Mouse (Mus musculus) midbrain, embryonic 10.5 days (tissue): Measurements from ENCODE around the gene Trp53bp2. TPM values are rescaled to one million over a fixed set of nuclear protein-coding genes. Genes with fewer than 3 reads are reported as not detected.

ENCODE experiments used
- DNase-seq: peaks from one replicate; pipeline ENCODE4 v3.0.0-alpha.2; 2017; ENCODE audit warnings: low spot score
- H3K27ac ChIP-seq: fragments of 300-500 bp; sonication (generic); replicated peaks from 2 replicates; pipeline ENCODE4 v1.5.1; 2016; ENCODE audit warnings: mild to moderate bottlenecking
- H3K27me3 ChIP-seq: fragments of 300-500 bp; sonication (generic); 2 replicates; pipeline ENCODE4 v1.6.1; 2016; ENCODE audit warnings: low read depth, mild to moderate bottlenecking; ENCODE audit not compliant: poor library complexity, severe bottlenecking
- H3K36me3 ChIP-seq: fragments of 300-500 bp; sonication (generic); 2 replicates; pipeline ENCODE4 v1.6.1; 2016; ENCODE audit warnings: mild to moderate bottlenecking, moderate library complexity
- H3K4me1 ChIP-seq: fragments of 300-500 bp; sonication (generic); 2 replicates; pipeline ENCODE4 v1.6.1; 2016
- H3K4me3 ChIP-seq: fragments of 300-500 bp; sonication (generic); 2 replicates; pipeline ENCODE4 v1.5.1; 2016; ENCODE audit warnings: mild to moderate bottlenecking, moderate library complexity
- H3K9me3 ChIP-seq: fragments of 300-500 bp; sonication (generic); replicated peaks from 2 replicates; pipeline ENCODE4 v1.6.1; 2016; ENCODE audit warnings: mild to moderate bottlenecking
- WGBS: fragments of 180-500 bp; shearing (Covaris S2); methylation state at CpG from one replicate; pipeline ENCODE4 v1.1.7; 2016; 5-methylcytosine and 5-hydroxymethylcytosine counted together
- polyA plus RNA-seq: library from polyadenylated mRNA; unstranded; fragments of >200 nt; fragmentation: Nextera tagmentation; extraction: Ambion mirVana; gene quantifications from 2 replicates; pipeline ENCODE4 v1.2.1, GENCODE M21; 2016

Gene Trp53bp2
- polyA plus RNA-seq, 1 experiment from 2014 or later: 24.7 TPM

- 89% methylated on average over 4 of the region's 4 CpGs for WGBS
- Histone ChIP-seq H3K4me1 (no peaks in the 10 kb centered on the region), H3K36me3 (peaks cover 87% of the 10 kb centered on the region), H3K27ac (no peak overlapping the region), H3K27me3 (no peaks in the 10 kb centered on the region), H3K9me3 (no peaks in the 10 kb centered on the region), H3K4me3 (no peak overlapping the region)
- DNase-seq: no peak
Observed at GRCm38 (mm10) chr1:182452473-182452872, 43.5 kb downstream of the Trp53bp2 start.

- Histone ChIP-seq H3K27ac (no peak overlapping the region), H3K27me3 (no peaks in the 10 kb centered on the region), H3K4me1 (peaks cover 9% of the 10 kb centered on the region), H3K4me3 (no peak overlapping the region), H3K36me3 (peaks cover 82% of the 10 kb centered on the region), H3K9me3 (no peaks in the 10 kb centered on the region)
- DNase-seq: no peak
- WGBS: 99% methylated on average over 2 of the region's 2 CpGs
Observed at GRCm38 (mm10) chr1:182455080-182455479, 46.1 kb downstream of the Trp53bp2 start.

- H3K4me1 ChIP-seq: peaks cover 18% of the 10 kb centered on the region
- no peak for DNase-seq
- peaks cover 82% of the 10 kb centered on the region for H3K36me3 ChIP-seq
- H3K27me3 ChIP-seq: no peaks in the 10 kb centered on the region
- H3K9me3 ChIP-seq: no peaks in the 10 kb centered on the region
- no peak overlapping the region for H3K4me3 ChIP-seq
- no peak overlapping the region for H3K27ac ChIP-seq
- WGBS: 90% methylated on average over 19 of the region's 19 CpGs
Observed at GRCm38 (mm10) chr1:182458556-182458955, 49.6 kb downstream of the Trp53bp2 start.

GRCm38 (mm10) chr1:182459436-182459835, 50.5 kb downstream of the Trp53bp2 start:
- Histone ChIP-seq H3K4me1 (peaks cover 18% of the 10 kb centered on the region), H3K4me3 (no peak overlapping the region), H3K9me3 (no peaks in the 10 kb centered on the region), H3K27me3 (no peaks in the 10 kb centered on the region), H3K27ac (peak overlapping the region; percentile 49; the same call in 1 of the 2 replicates), H3K36me3 (peaks cover 73% of the 10 kb centered on the region)
- 82% methylated on average over 8 of the region's 8 CpGs for WGBS
- no peak for DNase-seq

- Histone ChIP-seq H3K4me3 (no peak overlapping the region), H3K4me1 (peaks cover 18% of the 10 kb centered on the region), H3K27ac (peak overlapping the region; percentile 65), H3K36me3 (peaks cover 62% of the 10 kb centered on the region), H3K9me3 (no peaks in the 10 kb centered on the region), H3K27me3 (no peaks in the 10 kb centered on the region)
- DNase-seq: no peak
- WGBS: 80% methylated on average over 13 of the region's 13 CpGs
Observed at GRCm38 (mm10) chr1:182460291-182461244, 51.6 kb downstream of the Trp53bp2 start.

GRCm38 (mm10) chr1:182461261-182461660, 52.3 kb downstream of the Trp53bp2 start:
- WGBS: 75% methylated on average over 7 of the region's 7 CpGs
- Histone ChIP-seq H3K4me1 (peaks cover 18% of the 10 kb centered on the region), H3K36me3 (peaks cover 56% of the 10 kb centered on the region), H3K9me3 (no peaks in the 10 kb centered on the region), H3K27ac (peak overlapping the region; percentile 65; the same call in 1 of the 2 replicates), H3K27me3 (no peaks in the 10 kb centered on the region), H3K4me3 (no peak overlapping the region)
- DNase-seq: no peak

- Histone ChIP-seq H3K36me3 (peaks cover 56% of the 10 kb centered on the region), H3K27me3 (no peaks in the 10 kb centered on the region), H3K4me3 (no peak overlapping the region), H3K27ac (0 out of 2 replicates have a peak overlapping the region, but pooled peaks have one; percentile 65), H3K9me3 (no peaks in the 10 kb centered on the region), H3K4me1 (peaks cover 18% of the 10 kb centered on the region)
- WGBS: 97% methylated on average over 10 of the region's 10 CpGs
- no peak for DNase-seq
Observed at GRCm38 (mm10) chr1:182461813-182462212, 52.8 kb downstream of the Trp53bp2 start.

GRCm38 (mm10) chr1:182465309-182465708, 56.3 kb downstream of the Trp53bp2 start:
- DNase-seq: no peak
- 90% methylated on average over 4 of the region's 4 CpGs for WGBS
- Histone ChIP-seq H3K4me3 (no peak overlapping the region), H3K27me3 (no peaks in the 10 kb centered on the region), H3K36me3 (peaks cover 64% of the 10 kb centered on the region), H3K27ac (no peak overlapping the region), H3K9me3 (no peaks in the 10 kb centered on the region), H3K4me1 (peaks cover 10% of the 10 kb centered on the region)

GRCm38 (mm10) chr1:182465978-182466377, 57.0 kb downstream of the Trp53bp2 start:
- Histone ChIP-seq H3K4me3 (no peak overlapping the region), H3K27me3 (no peaks in the 10 kb centered on the region), H3K36me3 (peaks cover 66% of the 10 kb centered on the region), H3K27ac (no peak overlapping the region), H3K4me1 (peaks cover 6% of the 10 kb centered on the region), H3K9me3 (no peaks in the 10 kb centered on the region)
- WGBS: 90% methylated on average over 4 of the region's 4 CpGs
- no peak for DNase-seq

- no peaks in the 10 kb centered on the region for H3K4me1 ChIP-seq
- H3K27me3 ChIP-seq: no peaks in the 10 kb centered on the region
- DNase-seq: no peak
- H3K36me3 ChIP-seq: peaks cover 93% of the 10 kb centered on the region
- WGBS: 83% methylated on average over 5 of the region's 5 CpGs
- no peak overlapping the region for H3K4me3 ChIP-seq
- no peaks in the 10 kb centered on the region for H3K9me3 ChIP-seq
- H3K27ac ChIP-seq: no peak overlapping the region
Observed at GRCm38 (mm10) chr1:182475005-182475796, 66.2 kb downstream of the Trp53bp2 start.

- Histone ChIP-seq H3K27ac (no peak overlapping the region), H3K27me3 (no peaks in the 10 kb centered on the region), H3K36me3 (peaks cover 92% of the 10 kb centered on the region), H3K4me3 (no peak overlapping the region), H3K9me3 (no peaks in the 10 kb centered on the region), H3K4me1 (no peaks in the 10 kb centered on the region)
- WGBS: 94% methylated on average over 4 of the region's 4 CpGs
- DNase-seq: no peak
Observed at GRCm38 (mm10) chr1:182478935-182479334, 70.0 kb downstream of the Trp53bp2 start.

- DNase-seq: no peak
- Histone ChIP-seq H3K4me1 (no peaks in the 10 kb centered on the region), H3K27ac (no peak overlapping the region), H3K4me3 (no peak overlapping the region), H3K36me3 (peaks cover 91% of the 10 kb centered on the region), H3K9me3 (no peaks in the 10 kb centered on the region), H3K27me3 (no peaks in the 10 kb centered on the region)
- 94% methylated on average over 7 of the region's 7 CpGs for WGBS
Observed at GRCm38 (mm10) chr1:182481138-182481537, 72.2 kb downstream of the Trp53bp2 start.
